Mouse (Mus musculus): ENCODE data around the gene Atg10. TPM values are rescaled to one million over a fixed set of nuclear protein-coding genes. Genes with fewer than 3 reads are reported as not detected.
"Not testable (repeated sequence)": the region's sequence is repeated elsewhere in the genome, so short reads cannot be mapped to it uniquely, and the experiment has no call there.

Atg10 gene
- polyA plus RNA-seq, 1 experiment from 2014 or later, result 13.6 TPM

DNA sequence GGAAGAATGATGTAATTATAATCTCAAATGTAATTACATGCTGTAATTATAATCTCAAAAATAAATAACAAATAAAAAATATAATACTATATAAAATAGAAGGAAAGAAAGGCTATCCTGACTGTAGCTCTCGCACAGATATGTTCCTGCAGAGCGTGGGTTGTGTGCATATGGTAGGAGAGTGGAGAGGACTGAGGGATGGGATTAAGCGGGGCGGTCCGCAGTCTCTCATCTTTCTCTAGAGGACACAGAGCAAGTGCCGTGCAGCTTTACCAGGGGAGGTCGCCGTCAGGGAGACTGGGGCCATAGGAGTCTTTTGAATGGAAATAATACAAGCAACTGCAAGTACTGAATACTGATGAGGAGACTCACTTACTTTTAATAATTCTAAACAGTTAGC is 263.2 kb downstream of the Atg10 start:
- no peaks in the 10 kb centered on the region for H3K27me3 ChIP-seq (ENCODE audit: control insufficient read depth, insufficient read depth, low read length)
- no peaks in the 10 kb centered on the region for H3K4me1 ChIP-seq (ENCODE audit: control insufficient read depth, insufficient read depth, low read length)
- ATAC-seq (ENCODE audit: insufficient number of reproducible peaks, low FRiP score, low TSS enrichment, low read depth), result no peak

DNA sequence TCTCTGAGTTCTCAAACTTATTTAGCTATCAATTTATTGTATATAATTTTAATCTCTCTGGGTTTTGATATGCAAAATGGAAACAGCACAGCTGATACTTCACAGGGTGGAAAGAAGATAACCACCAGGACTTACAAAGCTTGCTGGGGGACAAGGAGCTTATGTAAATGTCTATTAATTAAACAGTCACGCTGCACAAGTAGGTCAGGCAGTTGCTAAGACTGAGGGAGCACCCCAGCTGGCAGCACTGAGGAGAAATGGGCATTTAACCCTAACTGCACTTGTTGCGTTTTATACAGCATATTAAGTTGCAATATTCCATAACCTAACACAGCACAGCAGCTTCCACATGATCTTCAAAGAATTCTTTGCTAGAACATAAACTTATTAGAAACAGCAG is 264.9 kb downstream of the Atg10 start:
- WGBS, result 61% methylated on average over 2 of the region's 2 CpGs
- H3K27ac ChIP-seq (replicated peaks; ENCODE audit: low read depth, low read length), result no peak overlapping the region
- DNase-seq (ENCODE audit: low spot score) (no peak), ATAC-seq (ENCODE audit: insufficient number of reproducible peaks, low FRiP score, low TSS enrichment, low read depth) (no peak)
- no peak overlapping the region for H3K9ac ChIP-seq (ENCODE audit: low read length)
- no peak overlapping the region for H3K4me2 ChIP-seq (ENCODE audit: low read depth, severe bottlenecking)
- H3K36me3 ChIP-seq (ENCODE audit: control insufficient read depth, insufficient read depth, low read length), result no peaks in the 10 kb centered on the region
- no peaks in the 10 kb centered on the region for H3K27me3 ChIP-seq (ENCODE audit: control insufficient read depth, insufficient read depth, low read length)
- H3K9me3 ChIP-seq (ENCODE audit: control insufficient read depth, low read length), result no peaks in the 10 kb centered on the region
- H3K4me1 ChIP-seq (ENCODE audit: control insufficient read depth, insufficient read depth, low read length), result no peaks in the 10 kb centered on the region
- no peak overlapping the region for H3K4me3 ChIP-seq (ENCODE audit: low read depth, low read length)

More for the DNA sequence above, 263.2 kb downstream of the Atg10 start:
- Histone ChIP-seq H3K9me3 (ENCODE audit: control insufficient read depth, low read length) (no peaks in the 10 kb centered on the region), H3K4me2 (ENCODE audit: low read depth, severe bottlenecking) (no peak overlapping the region), H3K9ac (ENCODE audit: low read length) (no peak overlapping the region), H3K4me3 (ENCODE audit: low read depth, low read length) (no peak overlapping the region), H3K27ac (replicated peaks; ENCODE audit: low read depth, low read length) (no peak overlapping the region), H3K36me3 (ENCODE audit: control insufficient read depth, insufficient read depth, low read length) (no peaks in the 10 kb centered on the region)
- 96% methylated on average over 8 of the region's 8 CpGs for WGBS
- no peak for DNase-seq (ENCODE audit: low spot score)

DNA sequence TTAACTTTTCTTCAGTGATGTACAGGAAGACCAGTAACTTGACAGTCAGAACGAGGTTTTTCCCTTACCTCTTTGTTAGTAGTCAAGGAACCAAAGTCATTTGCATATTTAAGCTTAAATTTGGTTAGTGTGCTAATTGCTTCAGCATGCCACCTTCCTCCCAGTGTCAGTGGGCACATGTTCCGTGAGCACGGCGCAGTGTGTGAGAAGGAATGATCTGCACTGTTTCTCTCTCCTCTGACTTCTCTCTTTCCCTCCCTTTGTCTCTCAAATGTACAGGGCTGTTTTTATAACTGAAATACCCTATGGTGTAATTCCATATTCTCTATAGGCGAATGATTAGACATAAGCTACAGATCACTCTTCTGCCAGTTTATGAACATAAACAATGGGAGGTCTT is 284.2 kb downstream of the Atg10 start:
- DNase-seq (ENCODE audit: low spot score), result no peak
- ATAC-seq (ENCODE audit: insufficient number of reproducible peaks, low FRiP score, low TSS enrichment, low read depth), result no peak
- H3K9ac ChIP-seq (ENCODE audit: low read length), result no peak overlapping the region
- no peaks in the 10 kb centered on the region for H3K4me1 ChIP-seq (ENCODE audit: control insufficient read depth, insufficient read depth, low read length)
- no peak overlapping the region for H3K4me2 ChIP-seq (ENCODE audit: low read depth, severe bottlenecking)
- H3K36me3 ChIP-seq (ENCODE audit: control insufficient read depth, insufficient read depth, low read length), result no peaks in the 10 kb centered on the region
- H3K27me3 ChIP-seq (ENCODE audit: control insufficient read depth, insufficient read depth, low read length), result no peaks in the 10 kb centered on the region
- 85% methylated on average over 5 of the region's 5 CpGs for WGBS
- no peaks in the 10 kb centered on the region for H3K9me3 ChIP-seq (ENCODE audit: control insufficient read depth, low read length)
- no peak overlapping the region for H3K4me3 ChIP-seq (ENCODE audit: low read depth, low read length)
- no peak overlapping the region for H3K27ac ChIP-seq (replicated peaks; ENCODE audit: low read depth, low read length)

DNA sequence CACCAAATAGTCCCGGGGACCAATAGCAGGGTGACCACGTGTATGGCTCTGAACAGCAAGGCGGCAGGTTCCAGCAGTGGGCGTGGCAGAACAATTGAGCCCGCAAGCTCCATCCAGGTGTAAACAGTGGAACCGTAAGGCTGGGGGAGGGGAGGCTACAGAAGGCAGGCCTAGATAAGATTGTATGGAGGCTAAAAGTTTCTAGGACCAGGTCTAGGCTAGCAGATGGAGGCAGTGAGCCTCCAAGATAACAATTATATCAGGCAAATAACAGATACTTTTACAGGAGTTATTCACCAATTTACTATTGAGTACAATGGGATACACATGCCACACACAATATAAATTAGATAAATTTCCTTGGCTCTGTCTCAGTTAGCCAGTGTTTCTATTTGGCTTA is 284.6 kb downstream of the Atg10 start:
- Histone ChIP-seq H3K9me3 (ENCODE audit: control insufficient read depth, low read length) (no peaks in the 10 kb centered on the region), H3K9ac (ENCODE audit: low read length) (no peak overlapping the region), H3K4me3 (ENCODE audit: low read depth, low read length) (no peak overlapping the region), H3K4me1 (ENCODE audit: control insufficient read depth, insufficient read depth, low read length) (no peaks in the 10 kb centered on the region), H3K36me3 (ENCODE audit: control insufficient read depth, insufficient read depth, low read length) (no peaks in the 10 kb centered on the region), H3K27me3 (ENCODE audit: control insufficient read depth, insufficient read depth, low read length) (no peaks in the 10 kb centered on the region), H3K27ac (replicated peaks; ENCODE audit: low read depth, low read length) (no peak overlapping the region), H3K4me2 (ENCODE audit: low read depth, severe bottlenecking) (no peak overlapping the region)
- DNase-seq (ENCODE audit: low spot score) (no peak), ATAC-seq (ENCODE audit: insufficient number of reproducible peaks, low FRiP score, low TSS enrichment, low read depth) (no peak)
- 61% methylated on average over 6 of the region's 6 CpGs for whole genome bisulfite sequencing

DNA sequence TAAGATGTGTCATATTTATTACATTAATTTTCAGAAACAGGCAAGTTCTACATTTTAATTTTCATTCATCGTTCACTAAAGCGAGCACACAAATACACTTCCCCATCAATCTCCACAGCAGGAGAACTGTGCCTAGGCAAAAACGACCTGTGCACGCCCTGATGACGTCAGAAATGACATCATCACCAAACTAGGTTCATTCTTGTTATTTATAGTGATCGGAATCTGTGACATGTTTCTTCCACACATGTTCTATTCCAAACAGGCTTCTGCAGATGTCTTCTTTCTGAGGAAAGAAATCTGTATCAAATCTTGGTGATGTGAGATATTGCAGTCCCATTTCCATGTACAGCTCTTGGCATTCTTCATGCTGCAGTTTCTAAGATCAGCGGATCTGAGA is 287.9 kb downstream of the Atg10 start:
- H3K9ac ChIP-seq (ENCODE audit: low read length), result no peak overlapping the region
- ATAC-seq (ENCODE audit: insufficient number of reproducible peaks, low FRiP score, low TSS enrichment, low read depth) (no peak), DNase-seq (ENCODE audit: low spot score) (no peak)
- H3K27ac ChIP-seq (replicated peaks; ENCODE audit: low read depth, low read length), result no peak overlapping the region
- H3K4me1 ChIP-seq (ENCODE audit: control insufficient read depth, insufficient read depth, low read length), result no peaks in the 10 kb centered on the region
- WGBS, result 85% methylated on average over 7 of the region's 7 CpGs
- H3K4me3 ChIP-seq (ENCODE audit: low read depth, low read length), result no peak overlapping the region
- H3K4me2 ChIP-seq (ENCODE audit: low read depth, severe bottlenecking), result no peak overlapping the region
- H3K9me3 ChIP-seq (ENCODE audit: control insufficient read depth, low read length), result no peaks in the 10 kb centered on the region
- H3K27me3 ChIP-seq (ENCODE audit: control insufficient read depth, insufficient read depth, low read length), result no peaks in the 10 kb centered on the region
- H3K36me3 ChIP-seq (ENCODE audit: control insufficient read depth, insufficient read depth, low read length), result no peaks in the 10 kb centered on the region

DNA sequence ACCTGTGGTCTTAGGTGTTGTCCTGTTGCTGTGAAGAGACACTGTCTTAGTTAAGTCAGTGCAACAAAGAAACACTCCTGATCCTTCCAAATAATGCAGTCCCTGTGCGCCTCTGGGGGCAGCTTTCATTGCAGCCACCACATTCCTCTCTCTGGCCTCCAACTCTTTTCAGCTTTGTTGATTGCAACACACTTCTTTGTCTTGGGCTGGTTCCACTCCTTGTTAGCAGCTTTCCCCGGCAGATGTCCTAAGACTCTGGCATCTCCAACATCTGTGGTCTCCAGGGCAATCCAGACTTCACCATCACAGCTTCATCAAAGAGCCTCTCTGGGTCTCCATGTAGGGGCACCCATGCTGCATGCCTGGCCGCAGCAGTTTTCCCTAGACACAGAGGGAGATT is 290.5 kb downstream of the Atg10 start:
- no peak overlapping the region for H3K27ac ChIP-seq (replicated peaks; ENCODE audit: low read depth, low read length)
- no peaks in the 10 kb centered on the region for H3K4me1 ChIP-seq (ENCODE audit: control insufficient read depth, insufficient read depth, low read length)
- no peak for ATAC-seq (ENCODE audit: insufficient number of reproducible peaks, low FRiP score, low TSS enrichment, low read depth)
- no peaks in the 10 kb centered on the region for H3K27me3 ChIP-seq (ENCODE audit: control insufficient read depth, insufficient read depth, low read length)
- H3K9me3 ChIP-seq (ENCODE audit: control insufficient read depth, low read length), result no peaks in the 10 kb centered on the region
- H3K4me3 ChIP-seq (ENCODE audit: low read depth, low read length), result no peak overlapping the region
- H3K4me2 ChIP-seq (ENCODE audit: low read depth, severe bottlenecking), result no peak overlapping the region
- DNase-seq (ENCODE audit: low spot score), result no peak
- 76% methylated on average over 3 of the region's 3 CpGs for WGBS
- no peak overlapping the region for H3K9ac ChIP-seq (ENCODE audit: low read length)
- no peaks in the 10 kb centered on the region; the same call in 1 of the 2 replicates for H3K36me3 ChIP-seq (ENCODE audit: control insufficient read depth, insufficient read depth, low read length)

DNA sequence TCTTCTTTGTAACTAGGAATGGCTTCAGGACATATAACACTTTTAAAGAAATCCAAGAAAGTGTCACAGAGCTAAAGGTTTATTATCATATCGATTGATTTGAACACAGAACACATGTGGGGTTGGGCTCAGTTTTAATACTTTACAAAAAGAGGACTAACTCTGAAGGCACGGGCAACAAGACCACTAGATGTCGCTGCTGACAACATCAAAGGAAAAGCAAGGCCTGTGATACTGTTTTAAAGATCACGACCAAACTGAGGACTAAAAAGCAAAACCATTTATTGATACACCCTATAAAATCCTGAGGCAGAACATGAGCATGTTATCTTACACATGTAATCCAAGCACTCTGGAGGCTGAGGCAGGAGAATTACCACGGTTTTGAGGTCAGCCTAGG is 293.9 kb downstream of the Atg10 start:
- peaks cover 14% of the 10 kb centered on the region for H3K36me3 ChIP-seq (ENCODE audit: control insufficient read depth, insufficient read depth, low read length)
- H3K4me3 ChIP-seq (ENCODE audit: low read depth, low read length), result no peak overlapping the region
- no peaks in the 10 kb centered on the region for H3K9me3 ChIP-seq (ENCODE audit: control insufficient read depth, low read length)
- DNase-seq (ENCODE audit: low spot score), result peak; percentile 75
- no peak for ATAC-seq (ENCODE audit: insufficient number of reproducible peaks, low FRiP score, low TSS enrichment, low read depth)
- H3K4me1 ChIP-seq (ENCODE audit: control insufficient read depth, insufficient read depth, low read length), result no peaks in the 10 kb centered on the region
- no peak overlapping the region for H3K27ac ChIP-seq (replicated peaks; ENCODE audit: low read depth, low read length)
- 20% methylated on average over 5 of the region's 5 CpGs for WGBS
- H3K27me3 ChIP-seq (ENCODE audit: control insufficient read depth, insufficient read depth, low read length), result no peaks in the 10 kb centered on the region
- no peak overlapping the region for H3K4me2 ChIP-seq (ENCODE audit: low read depth, severe bottlenecking)
- H3K9ac ChIP-seq (ENCODE audit: low read length), result no peak overlapping the region

DNA sequence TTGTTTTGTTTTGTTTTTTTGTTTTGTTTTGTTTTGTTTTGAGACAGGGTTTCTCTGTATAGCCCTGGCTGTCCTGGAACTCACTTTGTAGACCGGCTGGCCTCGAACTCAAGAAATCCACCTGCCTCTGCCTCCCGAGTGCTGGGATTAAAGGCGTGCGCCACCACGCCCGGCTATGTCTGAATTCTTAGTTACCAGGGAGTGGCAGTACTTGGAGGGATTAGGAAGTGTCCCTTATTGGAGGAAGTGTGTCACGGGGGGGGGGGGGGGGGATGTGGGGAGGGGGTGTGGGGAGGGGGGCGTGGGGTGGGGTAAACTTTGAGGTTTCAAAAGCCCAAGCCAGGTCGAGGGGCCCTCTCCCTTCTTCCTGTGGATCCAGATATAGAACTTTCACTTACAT is 295.5 kb downstream of the Atg10 start:
- not testable (repeated sequence) for H3K27me3 ChIP-seq (ENCODE audit: control insufficient read depth, insufficient read depth, low read length); H3K4me2 ChIP-seq (ENCODE audit: low read depth, severe bottlenecking); H3K27ac ChIP-seq (replicated peaks; ENCODE audit: low read depth, low read length); H3K9me3 ChIP-seq (ENCODE audit: control insufficient read depth, low read length); H3K9ac ChIP-seq (ENCODE audit: low read length); ATAC-seq (ENCODE audit: insufficient number of reproducible peaks, low FRiP score, low TSS enrichment, low read depth); H3K4me3 ChIP-seq (ENCODE audit: low read depth, low read length); H3K4me1 ChIP-seq (ENCODE audit: control insufficient read depth, insufficient read depth, low read length)
- 93% methylated on average over 8 of the region's 10 CpGs for WGBS
- peaks cover 14% of the 10 kb centered on the region for H3K36me3 ChIP-seq (ENCODE audit: control insufficient read depth, insufficient read depth, low read length)
- peak; percentile 4 for DNase-seq (ENCODE audit: low spot score)

DNA sequence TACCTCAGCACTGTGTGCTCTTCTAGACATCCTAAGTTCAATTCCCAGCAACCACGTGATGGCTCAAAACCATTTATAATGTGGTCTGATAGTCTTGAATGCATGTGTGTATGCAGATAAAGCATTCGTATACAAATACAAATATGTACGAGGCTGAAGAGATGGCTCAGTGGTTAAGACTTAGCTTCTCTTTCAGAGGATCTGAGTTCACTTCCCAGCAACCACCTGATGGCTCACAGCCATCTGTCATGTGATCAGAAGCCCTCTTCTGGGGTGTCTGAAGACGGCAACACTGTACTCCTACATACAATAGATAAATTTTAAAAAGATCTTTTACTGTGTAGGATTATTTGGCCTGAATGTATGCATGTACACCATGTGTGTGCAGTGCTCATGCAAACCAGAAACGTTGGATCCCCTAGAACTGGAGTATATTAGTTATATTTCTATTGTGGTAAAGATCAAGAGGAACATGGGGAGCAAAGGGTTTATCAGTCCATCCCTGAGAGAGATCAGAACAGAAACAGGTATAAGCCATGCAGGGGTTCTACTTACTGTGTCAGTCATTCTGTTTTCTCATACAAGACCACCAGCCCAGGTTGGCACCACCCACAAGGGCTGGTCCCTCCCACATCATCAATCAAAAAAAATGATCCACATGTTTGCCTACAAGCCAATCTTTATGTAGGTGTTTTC is 296.7 kb downstream of the Atg10 start:
- ATAC-seq (ENCODE audit: insufficient number of reproducible peaks, low FRiP score, low TSS enrichment, low read depth) (no peak), DNase-seq (ENCODE audit: low spot score) (peak; percentile 18)
- Histone ChIP-seq H3K27ac (replicated peaks; ENCODE audit: low read depth, low read length) (no peak overlapping the region), H3K9me3 (ENCODE audit: control insufficient read depth, low read length) (no peaks in the 10 kb centered on the region), H3K4me1 (ENCODE audit: control insufficient read depth, insufficient read depth, low read length) (no peaks in the 10 kb centered on the region), H3K36me3 (ENCODE audit: control insufficient read depth, insufficient read depth, low read length) (peaks cover 14% of the 10 kb centered on the region), H3K4me2 (ENCODE audit: low read depth, severe bottlenecking) (no peak overlapping the region), H3K4me3 (ENCODE audit: low read depth, low read length) (no peak overlapping the region), H3K9ac (ENCODE audit: low read length) (no peak overlapping the region), H3K27me3 (ENCODE audit: control insufficient read depth, insufficient read depth, low read length) (no peaks in the 10 kb centered on the region)
- WGBS, result 82% methylated on average over 5 of the region's 5 CpGs

All from limb, embryonic 11.5 days (tissue).